Mouse (Mus musculus) forebrain, embryonic 11.5 days (tissue): Measurements from ENCODE around the gene Arhgef2. TPM values are rescaled to one million over a fixed set of nuclear protein-coding genes. Genes with fewer than 3 reads are reported as not detected.
A peak's percentile ranks its signal among the peaks of the same experiment; 100 is the strongest.

Source experiments
- ATAC-seq: fragments of 200-750 bp; cut with Nextera tagmentation; replicated peaks from 2 replicates; pipeline ENCODE4 v1.8.0; 2017; ENCODE audit warnings: moderate TSS enrichment; ENCODE audit not compliant: low FRiP score
- DNase-seq: peaks from one replicate; pipeline ENCODE4 v3.0.0-alpha.2; 2017; ENCODE audit warnings: low spot score
- H3K27ac ChIP-seq: fragments of 300-500 bp; sonication (generic); 2 replicates; pipeline ENCODE4 v1.5.1; 2014; ENCODE audit warnings: low read depth, low read length
- H3K27me3 ChIP-seq: fragments of 300-500 bp; sonication (generic); 2 replicates; pipeline ENCODE4 v1.6.1; 2014; ENCODE audit warnings: mild to moderate bottlenecking, low read length, mixed read lengths; ENCODE audit not compliant: control insufficient read depth, insufficient read depth
- H3K36me3 ChIP-seq: fragments of 300-500 bp; sonication (generic); 2 replicates; pipeline ENCODE4 v1.6.1; 2014; ENCODE audit warnings: mild to moderate bottlenecking, low read length, moderate library complexity, mixed read lengths; ENCODE audit not compliant: control insufficient read depth, insufficient read depth
- H3K4me1 ChIP-seq: fragments of 300-500 bp; sonication (generic); replicated peaks from 2 replicates; pipeline ENCODE4 v1.6.1; 2014; ENCODE audit warnings: low read length, mixed read lengths; ENCODE audit not compliant: control insufficient read depth, insufficient read depth
- H3K4me2 ChIP-seq: fragments of 300-500 bp; sonication (generic); 2 replicates; pipeline ENCODE4 v1.6.1; 2014; ENCODE audit warnings: low read depth, mild to moderate bottlenecking, low read length, moderate library complexity, mixed read lengths; ENCODE audit not compliant: severe bottlenecking
- H3K4me3 ChIP-seq: fragments of 300-500 bp; sonication (generic); 2 replicates; pipeline ENCODE4 v1.5.1; 2014; ENCODE audit warnings: low read depth, low read length
- H3K9ac ChIP-seq: fragments of 300-500 bp; sonication (generic); 2 replicates; pipeline ENCODE4 v1.6.1; 2014; ENCODE audit warnings: low read length
- H3K9me3 ChIP-seq: fragments of 300-500 bp; sonication (generic); 2 replicates; pipeline ENCODE4 v1.6.1; 2016; ENCODE audit warnings: low read length, mixed read lengths; ENCODE audit not compliant: control insufficient read depth
- WGBS: fragments of 180-500 bp; shearing (Covaris S2); extraction: QIAGEN DNeasy Blood & Tissue Kit; methylation state at CpG from one replicate; pipeline ENCODE4 v1.1.7; 2014; 5-methylcytosine and 5-hydroxymethylcytosine counted together
- polyA plus RNA-seq: library from polyadenylated mRNA; unstranded; fragments of >200 nt; fragmentation: Nextera tagmentation; extraction: Ambion mirVana; gene quantifications from 2 replicates; pipeline ENCODE4 v1.2.1, GENCODE M21; 2014

Arhgef2 gene
- polyA plus RNA-seq, 1 experiment from 2014 or later = 123 TPM

DNA sequence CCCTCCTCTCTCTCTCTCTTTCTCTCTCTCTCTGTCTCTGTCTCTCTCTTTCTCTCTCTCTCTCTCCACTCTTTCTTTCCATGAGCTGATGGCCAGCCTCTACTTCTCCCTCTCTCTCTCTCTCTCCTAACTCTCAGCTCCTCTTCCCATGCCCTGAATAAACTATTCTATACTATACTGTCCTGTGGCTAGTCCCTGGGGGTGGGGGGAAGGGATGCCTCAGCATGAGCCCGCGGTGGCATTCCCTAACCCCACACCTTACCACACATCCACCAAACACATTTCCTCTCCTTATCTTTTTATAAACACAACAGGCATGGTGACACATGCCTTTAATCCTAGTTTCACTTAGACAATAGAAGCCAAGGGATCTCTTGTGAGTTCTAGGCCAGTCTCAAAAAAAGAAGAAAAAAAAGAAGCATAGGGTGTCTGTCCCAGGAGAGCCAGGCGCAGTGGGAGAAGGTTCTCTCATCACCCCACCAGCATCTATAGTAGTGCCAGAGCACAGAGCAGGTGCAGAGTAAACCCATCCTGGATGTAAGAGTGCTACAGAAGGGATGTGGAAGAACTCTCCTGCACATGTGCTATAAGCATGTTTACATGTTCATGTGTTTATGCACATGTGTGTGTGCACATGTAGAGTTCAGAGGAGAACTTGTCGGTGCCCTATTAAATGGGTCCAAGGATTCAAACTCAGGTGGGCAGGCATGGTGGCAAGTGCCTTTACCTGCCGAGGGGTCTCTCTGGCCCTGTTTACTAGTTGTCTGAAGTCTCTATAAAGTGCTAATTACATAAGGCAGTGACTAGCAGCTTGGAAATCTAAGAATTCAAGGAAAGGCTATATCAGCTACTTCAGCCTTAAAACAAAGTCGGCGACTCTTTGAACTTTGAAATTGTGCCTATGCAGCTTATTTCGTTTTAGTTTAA is 27.0 kb upstream of the Arhgef2 start:
- ATAC-seq (0 out of 2 replicates have a peak, but pooled peaks have one; percentile 44), DNase-seq (no peak)
- Histone ChIP-seq H3K27ac (no peak overlapping the region), H3K4me2 (peak overlapping the region; percentile 76; the same call in 1 of the 2 replicates), H3K36me3 (no peaks in the 10 kb centered on the region; the same call in 1 of the 2 replicates), H3K9me3 (no peaks in the 10 kb centered on the region), H3K27me3 (no peaks in the 10 kb centered on the region), H3K4me1 (peaks cover 4% of the 10 kb centered on the region; the same call in 1 of the 2 replicates), H3K4me3 (peak overlapping the region; percentile 92), H3K9ac (peak overlapping the region; percentile 86; the same call in 1 of the 2 replicates)
- 54% methylated on average over 8 of the region's 8 CpGs for WGBS

DNA sequence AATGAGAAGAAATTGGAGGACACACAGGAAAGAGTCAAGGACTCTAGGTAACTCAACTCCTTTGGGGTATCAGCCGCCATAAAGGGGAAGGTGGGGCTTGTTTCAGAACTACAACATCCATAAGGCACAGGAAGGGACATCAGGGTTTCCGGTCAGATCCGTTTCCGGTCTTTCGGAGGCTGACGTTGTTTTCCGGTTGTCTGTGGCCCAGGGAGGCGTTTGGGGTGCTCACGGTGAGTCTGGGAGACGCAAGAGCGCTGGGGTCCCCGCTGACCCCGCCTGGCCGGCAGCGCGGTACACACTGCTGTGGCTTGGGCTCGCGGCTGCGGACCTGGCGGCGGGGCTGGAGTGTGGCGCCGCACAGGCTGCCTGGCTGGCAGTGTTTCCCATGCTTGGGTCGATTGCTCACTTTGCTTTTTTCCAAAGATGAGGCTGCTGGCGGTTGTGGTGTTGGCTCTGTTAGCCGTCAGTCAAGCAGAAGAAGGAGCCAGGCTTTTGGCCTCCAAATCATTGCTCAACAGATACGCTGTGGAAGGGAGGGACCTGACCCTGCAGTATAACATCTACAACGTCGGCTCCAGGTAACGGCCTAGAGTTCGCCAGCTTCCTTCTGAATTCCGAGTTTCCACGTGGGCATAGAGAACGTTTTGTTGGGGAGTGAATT is 26.2 kb upstream of the Arhgef2 start:
- H3K27me3 ChIP-seq = no peaks in the 10 kb centered on the region
- H3K4me3 ChIP-seq = peak overlapping the region; percentile 92
- no peaks in the 10 kb centered on the region; the same call in 1 of the 2 replicates for H3K36me3 ChIP-seq
- H3K27ac ChIP-seq = no peak overlapping the region
- peaks cover 4% of the 10 kb centered on the region; the same call in 1 of the 2 replicates for H3K4me1 ChIP-seq
- ATAC-seq = peak; percentile 82
- H3K9ac ChIP-seq = peak overlapping the region; percentile 86
- H3K4me2 ChIP-seq = peak overlapping the region; percentile 76
- DNase-seq = peak; percentile 80
- under 1% methylated on average over 34 of the region's 34 CpGs for WGBS
- no peaks in the 10 kb centered on the region for H3K9me3 ChIP-seq

DNA sequence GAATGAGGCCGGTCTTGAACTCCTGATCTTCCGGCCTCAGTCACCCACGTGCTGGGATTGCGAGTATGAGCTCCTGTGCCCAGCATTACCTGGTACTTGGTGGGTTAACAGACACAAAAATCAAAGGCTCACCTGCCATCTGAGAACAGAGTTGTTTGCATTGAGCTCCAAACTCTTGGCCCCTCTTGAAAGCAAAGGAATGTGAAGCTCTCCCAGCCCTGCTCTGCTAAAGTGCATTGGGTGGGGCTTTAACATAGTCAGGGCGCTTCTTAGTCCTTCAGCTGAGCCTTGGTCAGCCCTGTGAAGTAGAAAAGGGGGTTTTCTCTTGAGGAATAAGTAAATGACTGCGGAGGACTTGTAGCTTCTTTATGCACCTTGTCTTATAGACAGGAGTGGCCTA is 20.0 kb upstream of the Arhgef2 start:
- WGBS = 95% methylated on average over 6 of the region's 6 CpGs
- H3K4me3 ChIP-seq = no peak overlapping the region
- H3K27ac ChIP-seq = no peak overlapping the region
- H3K9ac ChIP-seq = no peak overlapping the region
- H3K9me3 ChIP-seq = no peaks in the 10 kb centered on the region
- peaks cover 6% of the 10 kb centered on the region; the same call in 1 of the 2 replicates for H3K36me3 ChIP-seq
- no peaks in the 10 kb centered on the region for H3K27me3 ChIP-seq
- H3K4me2 ChIP-seq = no peak overlapping the region
- H3K4me1 ChIP-seq = no peaks in the 10 kb centered on the region
- ATAC-seq = no peak
- DNase-seq = no peak

DNA sequence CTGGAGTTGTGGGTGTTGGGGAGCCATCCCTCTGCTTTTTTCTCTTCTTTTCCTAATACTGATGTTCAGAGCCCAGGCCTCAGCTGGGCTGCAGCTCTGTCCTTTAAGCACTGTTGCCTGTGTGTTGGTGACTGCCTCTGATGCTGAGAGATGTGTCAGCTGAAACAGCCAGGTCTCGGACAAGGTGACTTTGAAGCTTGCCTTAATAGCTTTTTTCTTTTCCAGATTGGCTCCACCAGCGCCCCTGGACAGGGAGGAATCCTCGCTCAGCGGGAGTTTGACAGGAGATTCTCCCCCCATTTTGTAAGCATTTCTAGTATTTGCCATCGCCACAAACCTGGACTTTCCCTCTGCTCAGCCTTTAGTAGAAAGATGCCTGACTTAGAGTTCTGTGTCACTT is 19.1 kb upstream of the Arhgef2 start:
- H3K9me3 ChIP-seq = no peaks in the 10 kb centered on the region
- H3K4me3 ChIP-seq = no peak overlapping the region
- H3K27me3 ChIP-seq = no peaks in the 10 kb centered on the region
- ATAC-seq = no peak
- DNase-seq = no peak
- no peaks in the 10 kb centered on the region for H3K4me1 ChIP-seq
- 92% methylated on average over 5 of the region's 5 CpGs for WGBS
- H3K27ac ChIP-seq = no peak overlapping the region
- H3K4me2 ChIP-seq = no peak overlapping the region
- no peak overlapping the region for H3K9ac ChIP-seq
- peaks cover 6% of the 10 kb centered on the region; the same call in 1 of the 2 replicates for H3K36me3 ChIP-seq

DNA sequence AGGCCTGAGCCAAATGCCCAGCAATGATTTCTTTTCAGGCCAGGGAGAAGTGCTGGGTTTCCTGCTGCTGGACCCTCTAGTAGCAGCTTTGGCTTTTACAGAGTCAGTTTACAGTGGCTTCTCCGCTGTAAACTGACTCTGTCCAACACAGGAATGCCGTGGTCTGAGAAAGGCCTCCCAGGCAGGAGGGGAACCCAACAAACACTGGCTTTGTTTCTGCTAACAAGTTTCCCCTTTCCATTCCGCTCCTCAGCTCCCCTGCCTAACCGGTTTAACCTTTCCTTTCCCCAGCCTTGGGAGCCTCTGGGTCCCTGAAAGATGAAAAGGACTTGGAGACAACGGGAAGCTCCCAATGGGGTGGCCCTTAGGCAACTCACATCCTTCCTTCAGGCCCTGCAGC is 15.5 kb upstream of the Arhgef2 start:
- H3K9me3 ChIP-seq = no peaks in the 10 kb centered on the region
- no peaks in the 10 kb centered on the region for H3K27me3 ChIP-seq
- H3K4me1 ChIP-seq = no peaks in the 10 kb centered on the region
- H3K36me3 ChIP-seq = peaks cover 6% of the 10 kb centered on the region; the same call in 1 of the 2 replicates
- H3K4me3 ChIP-seq = no peak overlapping the region
- no peak overlapping the region for H3K4me2 ChIP-seq
- 0 out of 2 replicates have a peak overlapping the region, but pooled peaks have one; percentile 3 for H3K9ac ChIP-seq
- ATAC-seq = no peak
- DNase-seq = no peak
- no peak overlapping the region for H3K27ac ChIP-seq
- WGBS = 30% methylated on average over 5 of the region's 5 CpGs

DNA sequence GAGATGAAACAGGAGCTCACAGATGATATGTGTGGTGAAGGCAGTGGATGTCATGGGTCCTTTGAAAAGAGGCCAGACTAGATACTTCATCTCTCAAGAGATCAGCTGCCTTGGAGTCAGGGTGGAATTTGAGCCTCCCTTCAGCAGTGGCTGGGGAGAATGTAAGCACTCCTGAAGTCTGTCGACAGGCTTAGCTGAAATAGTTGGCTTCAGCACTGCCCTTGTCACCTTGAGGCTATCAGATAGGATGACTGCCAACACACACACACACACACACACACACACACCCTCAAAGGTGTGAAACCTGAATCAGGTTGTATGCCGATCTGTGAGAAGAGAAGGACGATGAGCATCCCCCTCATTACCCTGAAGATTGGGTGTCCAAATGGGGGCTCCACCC is 14.7 kb upstream of the Arhgef2 start:
- Histone ChIP-seq H3K36me3 (peaks cover 6% of the 10 kb centered on the region; the same call in 1 of the 2 replicates), H3K27me3 (no peaks in the 10 kb centered on the region), H3K9ac (no peak overlapping the region), H3K4me1 (no peaks in the 10 kb centered on the region), H3K9me3 (no peaks in the 10 kb centered on the region), H3K4me3 (no peak overlapping the region), H3K27ac (no peak overlapping the region), H3K4me2 (no peak overlapping the region)
- no peak for DNase-seq
- 52% methylated on average over 3 of the region's 3 CpGs for WGBS
- ATAC-seq = no peak

DNA sequence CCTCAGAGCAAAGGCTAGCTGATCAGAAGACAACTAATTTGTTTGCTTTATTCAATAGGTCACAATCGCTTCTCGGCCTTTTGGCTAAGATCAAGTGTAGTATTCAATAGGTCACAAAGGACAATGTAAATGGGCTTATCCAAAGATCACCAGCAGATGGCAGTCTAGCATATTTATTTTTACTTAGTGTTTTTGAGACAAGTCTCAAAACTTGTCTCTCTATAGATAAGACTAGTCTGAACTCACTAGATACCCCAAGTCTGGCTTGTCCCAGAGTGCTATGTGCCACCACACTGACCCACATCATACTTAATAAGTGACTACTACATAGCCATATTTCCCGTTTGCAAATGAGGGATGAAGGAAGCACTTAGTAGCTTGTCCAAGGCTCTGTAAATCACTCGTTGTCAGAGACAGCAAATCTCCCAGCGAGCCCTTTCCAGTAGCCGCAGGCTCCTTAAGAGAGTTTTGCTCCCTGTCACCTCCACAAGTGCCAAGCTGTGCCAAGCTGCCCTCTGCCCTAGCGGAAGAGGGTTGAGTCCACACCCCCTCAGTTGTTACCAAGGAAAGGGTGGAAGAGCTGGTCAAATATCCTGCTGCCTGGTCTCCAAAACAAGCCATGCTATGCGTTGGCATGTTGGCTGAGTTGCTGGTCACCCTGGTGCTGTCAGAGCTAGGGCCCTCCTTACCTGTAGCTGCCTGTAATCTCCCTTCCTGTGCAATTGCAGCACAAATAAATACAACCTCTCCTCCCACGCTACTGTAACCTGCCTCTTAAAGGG is 13.6 kb upstream of the Arhgef2 start:
- H3K27ac ChIP-seq = no peak overlapping the region

DNA sequence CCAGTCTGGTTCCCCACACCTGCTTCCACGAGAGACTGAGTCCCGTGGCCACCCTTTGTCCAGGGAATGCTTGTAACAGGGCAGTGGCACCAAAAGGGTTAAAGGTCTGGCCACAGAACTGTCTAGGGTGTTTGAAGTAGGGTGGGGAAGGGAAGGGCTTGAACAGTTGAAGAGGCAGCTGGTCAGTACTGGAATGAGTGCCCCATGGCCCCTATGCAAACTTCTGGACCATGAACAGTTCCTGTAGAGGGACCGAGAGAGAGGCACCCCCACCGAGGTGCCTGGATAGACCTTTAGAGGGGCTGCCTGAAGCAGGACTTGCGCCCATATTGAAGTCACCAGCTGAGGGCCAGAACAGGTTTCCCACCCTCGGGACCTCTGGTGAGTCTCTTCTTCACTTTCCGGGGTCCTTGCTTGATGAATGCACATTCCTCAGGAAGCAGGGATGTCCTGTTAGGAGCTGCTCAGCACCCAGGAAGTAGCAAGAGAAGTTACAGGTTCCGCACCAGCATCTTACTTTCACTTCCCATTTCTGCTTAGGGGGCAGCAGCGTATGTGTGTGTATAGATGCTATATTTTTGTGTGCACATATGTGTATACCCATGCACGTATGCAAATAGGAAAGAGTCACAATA is 12.7 kb upstream of the Arhgef2 start:
- no peak overlapping the region for H3K27ac ChIP-seq
- H3K27me3 ChIP-seq = no peaks in the 10 kb centered on the region
- H3K9me3 ChIP-seq = no peaks in the 10 kb centered on the region
- H3K36me3 ChIP-seq = peaks cover 2% of the 10 kb centered on the region; the same call in 1 of the 2 replicates
- H3K4me3 ChIP-seq = no peak overlapping the region
- no peak overlapping the region for H3K4me2 ChIP-seq
- H3K4me1 ChIP-seq = no peaks in the 10 kb centered on the region
- WGBS = 76% methylated on average over 10 of the region's 10 CpGs
- no peak for DNase-seq
- no peak overlapping the region for H3K9ac ChIP-seq
- ATAC-seq = no peak

More for the DNA sequence above, 13.6 kb upstream of the Arhgef2 start:
- H3K27me3 ChIP-seq = no peaks in the 10 kb centered on the region
- H3K4me2 ChIP-seq = no peak overlapping the region
- H3K4me1 ChIP-seq = no peaks in the 10 kb centered on the region
- H3K9ac ChIP-seq = no peak overlapping the region
- ATAC-seq = no peak
- H3K36me3 ChIP-seq = peaks cover 6% of the 10 kb centered on the region; the same call in 1 of the 2 replicates
- H3K9me3 ChIP-seq = no peaks in the 10 kb centered on the region
- DNase-seq = peak; percentile 57
- H3K4me3 ChIP-seq = no peak overlapping the region
- WGBS = 35% methylated on average over 9 of the region's 9 CpGs
